Mouse (Mus musculus): ENCODE measurements at regions not wholly inside any gene's neighbourhood (a gene's known extent, or its start where the extent isn't known, plus 50 kb on each side); places are given as distances from the start of the nearest gene placed in this dataset.

- TF ChIP-seq ZMIZ1 (IDR thresholded peaks at IDR 0.05; ENCODE audit: low read depth, low read length) (no peak), NRF1 (IDR thresholded peaks at IDR 0.05; ENCODE audit: low read depth, low read length) (no peak), POLR2AphosphoS2 (IDR thresholded peaks at IDR 0.05; ENCODE audit: low read depth, low read length) (no peak), USF1 (IDR thresholded peaks at IDR 0.05; ENCODE audit: low read depth, low read length) (no peak), USF2 (conservative IDR thresholded peaks at IDR 0.05; ENCODE audit: low read depth, low read length) (no peak), ZKSCAN1 (IDR thresholded peaks at IDR 0.05; ENCODE audit: borderline replicate concordance, low read depth, low read length) (no peak), SIN3A (IDR thresholded peaks at IDR 0.05; ENCODE audit: low read length) (no peak), POLR2A (IDR thresholded peaks at IDR 0.05; ENCODE audit: low read depth, low read length) (no peak), CTCF (conservative IDR thresholded peaks at IDR 0.05 in 1 of 2, IDR thresholded peaks at IDR 0.05 in 1 of 2; ENCODE audit: low read depth in 2 of 2, low read length in 2 of 2) (no peak), CHD2 (IDR thresholded peaks at IDR 0.05; ENCODE audit: low read length) (no peak), ELF1 (IDR thresholded peaks at IDR 0.05; ENCODE audit: low read depth, low read length) (no peak), HCFC1 (IDR thresholded peaks at IDR 0.05; ENCODE audit: low read depth, low read length) (no peak)
Observed at GRCm38 (mm10) chr16:9341245-9341644, 511.3 kb downstream of the 1810013L24Rik start.

Data from CH12.LX (cell line).